Mouse (Mus musculus) kidney, adult 2 months (tissue): Measurements from ENCODE around the gene Acot6.

Source experiments
- CTCF ChIP-seq: fragments of 200-500 bp; conservative IDR thresholded peaks from 2 replicates; pipeline ENCODE4 v1.5.1; 2011; ENCODE audit warnings: low read depth, mild to moderate bottlenecking, control low read depth, low read length, moderate library complexity, mixed read lengths; ENCODE audit not compliant: insufficient read depth, insufficient read length
- POLR2A ChIP-seq: fragments of 200-500 bp; IDR thresholded peaks from one replicate; pipeline ENCODE4 v1.6.1; 2011; ENCODE audit warnings: low read depth, low read length, control low read depth

DNA sequence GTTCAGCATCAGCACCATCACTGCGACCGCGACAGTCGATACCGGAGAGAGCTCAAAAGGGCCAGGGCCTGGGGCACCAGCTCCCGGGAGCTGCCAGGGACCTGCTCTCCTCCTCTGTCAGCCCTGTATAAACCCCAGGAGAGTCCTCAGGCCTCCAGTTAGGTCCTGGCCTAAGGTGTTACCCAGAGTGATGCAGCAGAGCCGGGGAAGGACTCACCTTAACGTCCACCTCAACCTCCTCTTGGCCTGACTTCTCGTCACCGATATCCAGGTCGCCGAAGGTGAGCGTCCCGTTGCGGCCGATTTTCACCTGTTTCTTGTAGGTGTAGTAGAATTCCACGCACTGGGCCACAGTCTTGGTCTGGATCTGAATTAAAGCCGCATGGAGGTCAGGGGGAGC, 55.8 kb downstream of the Acot6 start:
- TF ChIP-seq CTCF (no peak), POLR2A (no peak)
